Mouse (Mus musculus): Measurements from ENCODE around the gene Usp48. TPM values are rescaled to one million over a fixed set of nuclear protein-coding genes. Genes with fewer than 3 reads are reported as not detected.

Usp48 gene
- total RNA-seq, 2 experiments from 2014 or later, result 208 to 213 TPM

- no peak for ATAC-seq (replicated peaks; ENCODE audit: low FRiP score, low TSS enrichment, poor library complexity, severe bottlenecking)
Observed at GRCm38 (mm10) chr4:137705379-137705778, 111.8 kb downstream of the Usp48 start.

DNA sequence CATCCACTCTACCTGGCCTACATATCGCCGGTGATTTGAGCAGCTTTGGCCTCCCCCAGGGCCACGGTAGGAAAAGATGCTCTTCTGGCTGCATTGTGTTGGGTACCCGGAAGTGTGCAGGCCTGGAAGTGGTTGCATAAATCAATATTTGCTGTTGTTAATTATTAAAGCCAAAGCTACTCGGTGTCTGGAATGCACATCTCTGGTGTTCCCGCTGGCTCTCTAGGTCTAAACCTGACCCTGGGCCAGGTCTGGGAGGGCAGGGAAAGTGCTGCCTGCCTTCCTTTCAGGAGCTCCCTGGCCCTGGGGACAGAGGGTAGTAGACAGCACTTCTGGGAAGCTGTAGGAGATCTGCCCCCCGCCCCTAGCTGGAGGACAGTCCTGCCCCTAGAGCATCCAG lies 113.0 kb downstream of the Usp48 start:
- ATAC-seq (replicated peaks; ENCODE audit: low FRiP score, low TSS enrichment, poor library complexity, severe bottlenecking), result no peak

- peak; percentile 79 for ATAC-seq (replicated peaks; ENCODE audit: low FRiP score, low TSS enrichment, poor library complexity, severe bottlenecking)
Observed at GRCm38 (mm10) chr4:137707216-137707990, 113.8 kb downstream of the Usp48 start.

Other genes with a start within 250 kb of the Usp48 start
- 264 and 276 TPM in 2 replicates for gene Cdc42, start 236.0 kb upstream of the Usp48 start, total RNA-seq (2014; fragmentation: Nextera tagmentation)
- gene Cdc42, start 236.0 kb upstream of the Usp48 start, total RNA-seq (2017), result 406 and 434 TPM in 2 replicates
- gene Cela3a, start 184.0 kb upstream of the Usp48 start, total RNA-seq (2014; fragmentation: Nextera tagmentation), result not detected in 2 replicates
- gene Cela3a, start 184.0 kb upstream of the Usp48 start, total RNA-seq (2017), result not detected in 2 replicates
- gene Cela3b, start 163.2 kb upstream of the Usp48 start, total RNA-seq (2014; fragmentation: Nextera tagmentation), result not detected in 2 replicates
- not detected in 2 replicates for gene Cela3b, start 163.2 kb upstream of the Usp48 start, total RNA-seq (2017)
- not detected in 2 replicates for gene 1700013G24Rik, start 140.5 kb upstream of the Usp48 start, total RNA-seq (2014; fragmentation: Nextera tagmentation)
- not detected in 2 replicates for gene 1700013G24Rik, start 140.5 kb upstream of the Usp48 start, total RNA-seq (2017)
- gene Hspg2, start 125.0 kb upstream of the Usp48 start, total RNA-seq (2014; fragmentation: Nextera tagmentation), result 0.22 TPM in 1 of 2 replicates, not detected in the other
- not detected in 2 replicates for gene Hspg2, start 125.0 kb upstream of the Usp48 start, total RNA-seq (2017)
- gene Ldlrad2, start 19.2 kb upstream of the Usp48 start, total RNA-seq (2014; fragmentation: Nextera tagmentation), result not detected in 2 replicates
- gene Ldlrad2, start 19.2 kb upstream of the Usp48 start, total RNA-seq (2017), result not detected in 2 replicates
- gene Rap1gap, start 71.0 kb downstream of the Usp48 start, total RNA-seq (2014; fragmentation: Nextera tagmentation), result 0.45 and 2.3 TPM in 2 replicates
- gene Rap1gap, start 71.0 kb downstream of the Usp48 start, total RNA-seq (2017), result 0.57 TPM in 1 of 2 replicates, not detected in the other
- gene Alpl, start 202.6 kb downstream of the Usp48 start, total RNA-seq (2014; fragmentation: Nextera tagmentation), result not detected in 2 replicates
- gene Alpl, start 202.6 kb downstream of the Usp48 start, total RNA-seq (2017), result not detected in 2 replicates

Measured in megakaryocyte-erythroid progenitor cell, adult 5-6 weeks (primary cell).